Mouse (Mus musculus): ENCODE measurements around the gene Dhx33.

DNA sequence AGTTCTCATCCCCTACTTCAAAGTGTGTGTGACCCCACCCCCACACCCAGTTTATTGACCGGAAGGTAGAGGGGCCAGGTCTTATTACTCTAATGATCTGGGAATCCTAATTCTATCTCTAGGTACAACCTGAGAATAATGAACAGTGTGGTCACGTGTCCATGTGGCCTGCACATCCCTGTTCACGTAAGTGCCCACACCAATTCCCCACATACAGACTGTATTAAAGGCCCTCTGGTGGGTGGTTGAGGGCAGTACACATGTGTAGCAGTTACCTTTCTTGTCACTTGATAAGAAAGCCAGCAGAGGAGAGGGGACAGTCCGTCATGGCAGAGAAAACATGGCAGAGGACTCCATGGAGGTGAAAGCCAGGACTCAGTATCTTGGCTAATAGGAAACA is 30.3 kb downstream of the Dhx33 start:
- TF ChIP-seq POLR2A (IDR thresholded peaks at IDR 0.05; ENCODE audit: borderline replicate concordance, control insufficient read depth, low read depth, low read length) (no peak), CTCF (IDR thresholded peaks at IDR 0.05; ENCODE audit: control insufficient read depth, insufficient read depth, low read length) (peak; percentile 19; the same call in 1 of the 2 replicates)

Measured in bone marrow, adult 2 months (tissue).